Mouse (Mus musculus): ENCODE measurements around the gene Sec14l1. TPM values are rescaled to one million over a fixed set of nuclear protein-coding genes. Genes with fewer than 3 reads are reported as not detected.

Gene Sec14l1
- total RNA-seq, 2 experiments from 2014 or later = 174 to 208 TPM

- no peak for DNase-seq (ENCODE audit: low spot score in 2 of 2)
- intact Hi-C loops (cut with DNase I) = no loop called here
These were observed 54.2 kb downstream of the Sec14l1 start for GRCm38 (mm10) chr11:117169088-117169635.

- peak in 1 of 2 experiments; percentile 83 for DNase-seq (ENCODE audit: low spot score in 2 of 2)
- intact Hi-C loops (cut with DNase I) = loop anchor here (5.0 to 10.0 kb wide), 4 partner anchors 33 to 285 kb away; partner anchors contain the start of genes Mgat5b and Sec14l1
These were observed 55.0 kb downstream of the Sec14l1 start for GRCm38 (mm10) chr11:117169801-117170565.

- peak in 1 of 2 experiments; percentile 71 for DNase-seq (ENCODE audit: low spot score in 2 of 2)
- intact Hi-C loops (cut with DNase I) = loop anchor here (1.0 to 10.0 kb wide), 5 partner anchors 37 to 289 kb away; partner anchors contain the start of genes Mgat5b and Sec14l1
These were observed 59.3 kb downstream of the Sec14l1 start for GRCm38 (mm10) chr11:117174098-117174892.

- no peak for DNase-seq (ENCODE audit: low spot score in 2 of 2)
- intact Hi-C loops (cut with DNase I) = loop anchor here (1.0 to 10.0 kb wide), 5 partner anchors 38 to 290 kb away; partner anchors contain the start of genes Mgat5b and Sec14l1
These were observed 60.0 kb downstream of the Sec14l1 start for GRCm38 (mm10) chr11:117174924-117175323.

- peak in 1 of 2 experiments; percentile 53 for DNase-seq (ENCODE audit: low spot score in 2 of 2)
- intact Hi-C loops (cut with DNase I) = loop anchor here (10.0 kb wide), 2 partner anchors 261 to 291 kb away; partner anchors contain the start of gene Mgat5b
These were observed 60.5 kb downstream of the Sec14l1 start for GRCm38 (mm10) chr11:117175472-117175871.

GRCm38 (mm10) chr11:117176304-117176703 is 61.3 kb downstream of the Sec14l1 start:
- no peak for DNase-seq (ENCODE audit: low spot score in 2 of 2)
- intact Hi-C loops (cut with DNase I) = loop anchor here (10.0 kb wide), 2 partner anchors 262 to 292 kb away; partner anchors contain the start of gene Mgat5b

- no peak for DNase-seq (ENCODE audit: low spot score in 2 of 2)
- intact Hi-C loops (cut with DNase I) = loop anchor here (1.0 to 10.0 kb wide), 3 partner anchors 105 to 292 kb away; partner anchors contain the start of gene Mgat5b
These were observed 61.9 kb downstream of the Sec14l1 start for GRCm38 (mm10) chr11:117176900-117177299.

GRCm38 (mm10) chr11:117177303-117177979 is 62.5 kb downstream of the Sec14l1 start:
- peak; percentile 88 to 90 for DNase-seq (ENCODE audit: low spot score in 2 of 2)
- intact Hi-C loops (cut with DNase I) = loop anchor here (1.0 to 10.0 kb wide), 3 partner anchors 105 to 293 kb away; partner anchors contain the start of gene Mgat5b

GRCm38 (mm10) chr11:117179902-117180301 is 64.9 kb downstream of the Sec14l1 start:
- intact Hi-C loops (cut with DNase I) = loop anchor here (10.0 kb wide), 2 partner anchors 265 to 295 kb away; partner anchors contain the start of gene Mgat5b

GRCm38 (mm10) chr11:117182808-117183207 is 67.8 kb downstream of the Sec14l1 start:
- DNase-seq (ENCODE audit: low spot score in 2 of 2) = no peak
- intact Hi-C loops (cut with DNase I) = no loop called here

More at GRCm38 (mm10) chr11:117179902-117180301, 64.9 kb downstream of the Sec14l1 start:
- DNase-seq (ENCODE audit: low spot score in 2 of 2) = no peak

- DNase-seq (ENCODE audit: low spot score in 2 of 2) = no peak
- intact Hi-C loops (cut with DNase I) = no loop called here
These were observed 68.3 kb downstream of the Sec14l1 start for GRCm38 (mm10) chr11:117183299-117183698.

- DNase-seq (ENCODE audit: low spot score in 2 of 2) = no peak
- intact Hi-C loops (cut with DNase I) = no loop called here
These were observed 68.9 kb downstream of the Sec14l1 start for GRCm38 (mm10) chr11:117183841-117184240.

GRCm38 (mm10) chr11:117185076-117185933 is 70.3 kb downstream of the Sec14l1 start:
- intact Hi-C loops (cut with DNase I) = no loop called here
- no peak for DNase-seq (ENCODE audit: low spot score in 2 of 2)

GRCm38 (mm10) chr11:117191524-117191923 is 76.6 kb downstream of the Sec14l1 start:
- no peak for DNase-seq (ENCODE audit: low spot score in 2 of 2)
- intact Hi-C loops (cut with DNase I) = no loop called here

GRCm38 (mm10) chr11:117194475-117194937 is 79.5 kb downstream of the Sec14l1 start:
- intact Hi-C loops (cut with DNase I) = no loop called here
- DNase-seq (ENCODE audit: low spot score in 2 of 2) = no peak

- DNase-seq (ENCODE audit: low spot score in 2 of 2) = no peak
- intact Hi-C loops (cut with DNase I) = no loop called here
These were observed 80.6 kb downstream of the Sec14l1 start for GRCm38 (mm10) chr11:117195616-117196015.

- intact Hi-C loops (cut with DNase I) = no loop called here
- no peak for DNase-seq (ENCODE audit: low spot score in 2 of 2)
These were observed 81.7 kb downstream of the Sec14l1 start for GRCm38 (mm10) chr11:117196681-117197080.

- no peak for DNase-seq (ENCODE audit: low spot score in 2 of 2)
- intact Hi-C loops (cut with DNase I) = no loop called here
These were observed 83.2 kb downstream of the Sec14l1 start for GRCm38 (mm10) chr11:117198122-117198521.
